Mouse (Mus musculus): Measurements from ENCODE around the gene Nudt16l1.

Gene Nudt16l1

GRCm38 (mm10) chr16:4963797-4964709 lies 25.5 kb downstream of the Nudt16l1 start, which contains the start of gene Anks3:
TSS of gene Anks3 (minus strand) at chr16:4964205.
- DNase-seq, result peak; percentile 97

GRCm38 (mm10) chr16:4964731-4965391 lies 26.3 kb downstream of the Nudt16l1 start:
- no peak for DNase-seq

- no peak for DNase-seq
These were observed 27.0 kb downstream of the Nudt16l1 start for GRCm38 (mm10) chr16:4965392-4966129.

DNA sequence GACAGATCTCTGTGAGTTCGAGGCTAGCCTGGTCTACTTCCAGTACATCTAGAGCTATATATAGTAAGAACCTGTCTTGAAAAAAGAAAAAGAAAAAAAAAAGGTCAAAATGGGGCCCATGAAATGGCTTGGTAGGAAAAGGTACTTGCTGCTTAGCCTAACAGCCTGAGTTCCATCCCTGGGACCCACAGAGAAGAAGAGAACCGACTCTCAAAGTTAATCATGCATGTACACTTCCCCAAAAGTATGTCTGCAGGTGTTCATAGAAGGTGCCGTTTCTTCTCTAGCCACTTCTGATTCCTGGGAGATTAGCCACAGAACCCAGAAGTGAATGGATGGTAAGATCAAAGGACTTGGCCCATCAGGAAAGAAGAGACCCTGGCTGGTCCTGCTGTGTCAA lies 29.9 kb downstream of the Nudt16l1 start:
- DNase-seq, result no peak

DNA sequence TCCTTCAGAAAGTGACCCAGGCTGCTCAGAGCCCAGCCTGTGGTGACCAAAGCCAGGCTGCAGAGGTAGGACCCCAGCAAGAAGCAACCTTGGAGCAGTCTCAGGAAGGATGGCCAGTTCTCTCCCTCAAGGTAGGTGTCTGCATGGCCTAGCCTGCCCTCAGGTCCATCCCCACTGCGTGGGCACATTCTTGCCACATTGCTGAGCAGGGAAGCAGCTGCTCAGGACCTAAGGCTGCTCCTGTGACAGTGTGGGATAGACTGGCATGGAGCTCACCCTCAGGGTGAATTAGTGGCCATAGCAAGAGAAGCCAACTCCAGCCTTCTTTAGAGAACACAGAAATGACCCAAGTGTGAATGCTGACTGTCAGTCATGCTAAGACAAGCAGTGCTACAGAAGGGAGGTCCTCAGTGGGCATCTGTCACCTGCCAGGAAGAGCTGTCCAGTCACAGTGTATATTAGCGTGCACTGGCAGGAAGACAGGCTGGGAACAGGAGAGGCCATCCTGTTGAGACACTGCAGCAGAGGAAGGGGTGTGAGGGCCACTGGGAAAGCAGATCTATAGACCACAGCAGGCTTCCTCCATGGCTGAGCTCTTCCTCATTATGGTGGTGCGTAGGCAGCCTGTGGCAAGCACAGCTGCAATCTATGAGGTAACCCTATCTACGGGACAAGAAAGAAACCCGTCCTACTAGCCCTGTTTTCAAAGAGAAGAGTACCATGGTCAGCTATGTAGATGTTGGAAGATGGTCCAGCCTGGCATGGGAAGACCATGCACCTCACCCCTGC lies 30.7 kb downstream of the Nudt16l1 start:
- DNase-seq, result no peak

GRCm38 (mm10) chr16:4971626-4972025 lies 33.1 kb downstream of the Nudt16l1 start:
- DNase-seq, result no peak

DNA sequence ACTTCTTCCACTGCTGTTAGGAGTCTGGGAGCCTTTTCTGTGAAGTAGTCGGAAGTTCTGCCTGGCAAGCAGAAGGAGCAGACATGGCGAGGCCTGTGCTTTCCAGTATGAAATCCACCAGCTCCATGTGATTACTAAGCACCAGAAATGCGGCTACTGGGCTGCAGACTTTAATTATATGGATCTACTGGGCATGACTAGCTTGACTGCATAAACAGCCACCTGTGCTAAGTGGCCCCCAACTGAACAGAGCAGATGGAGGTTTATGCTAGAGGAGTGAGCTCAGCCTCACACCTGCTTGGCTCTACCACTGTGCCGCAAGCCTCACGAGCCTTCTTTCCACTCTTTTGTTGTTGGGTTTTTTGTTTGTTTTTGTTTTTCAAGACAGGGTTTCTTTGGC lies 36.0 kb downstream of the Nudt16l1 start:
- DNase-seq, result no peak

- DNase-seq, result no peak
These were observed 37.6 kb downstream of the Nudt16l1 start for GRCm38 (mm10) chr16:4976180-4976579.

- peak; percentile 16 for DNase-seq
These were observed 39.9 kb downstream of the Nudt16l1 start for GRCm38 (mm10) chr16:4978275-4979051.

- DNase-seq, result peak; percentile 59
These were observed 41.3 kb downstream of the Nudt16l1 start for GRCm38 (mm10) chr16:4979755-4980380.

GRCm38 (mm10) chr16:4984717-4985116 lies 46.2 kb downstream of the Nudt16l1 start:
- no peak for DNase-seq
